Mouse (Mus musculus): ENCODE data around the gene Irs1. TPM values are rescaled to one million over a fixed set of nuclear protein-coding genes. Genes with fewer than 3 reads are reported as not detected.

Gene Irs1
- polyA plus RNA-seq, 1 experiment, result 6.3 TPM

GRCm38 (mm10) chr1:82239409-82240201 lies 51.6 kb downstream of the Irs1 start:
- Histone ChIP-seq H3K4me1 (ENCODE audit: control insufficient read depth, insufficient read depth, low read length) (no peaks in the 10 kb centered on the region), H3K27ac (ENCODE audit: insufficient read depth, low read length) (no peak overlapping the region), H3K4me3 (ENCODE audit: insufficient read depth, low read length) (no peak overlapping the region)
- TF ChIP-seq POLR2A (IDR thresholded peaks at IDR 0.05; ENCODE audit: extremely low read depth, insufficient read depth, low read length) (no peak), CTCF (IDR thresholded peaks at IDR 0.05; ENCODE audit: extremely low read depth, insufficient read depth, low read length) (no peak)

DNA sequence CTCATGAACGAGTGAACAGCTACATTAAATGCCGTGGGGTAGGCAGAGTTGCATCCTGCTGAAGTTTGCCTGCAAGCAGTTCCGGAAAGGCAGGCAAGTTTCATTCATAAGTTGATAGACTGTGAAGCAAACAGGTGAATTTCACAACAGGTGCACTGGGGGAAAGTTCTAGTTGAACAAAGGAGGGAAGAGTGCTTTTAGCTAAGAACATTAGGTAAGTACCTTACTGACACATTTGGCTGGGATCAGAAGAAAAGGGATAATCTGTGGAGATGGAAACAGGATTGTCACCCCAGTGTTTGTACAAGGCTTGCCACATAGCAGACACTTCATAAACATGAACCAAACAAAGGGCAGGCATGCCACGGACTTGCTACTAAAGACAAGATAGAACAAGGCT lies 53.0 kb downstream of the Irs1 start:
- Histone ChIP-seq H3K4me1 (ENCODE audit: control insufficient read depth, insufficient read depth, low read length) (no peaks in the 10 kb centered on the region), H3K4me3 (ENCODE audit: insufficient read depth, low read length) (no peak overlapping the region), H3K27ac (ENCODE audit: insufficient read depth, low read length) (no peak overlapping the region)
- TF ChIP-seq POLR2A (IDR thresholded peaks at IDR 0.05; ENCODE audit: extremely low read depth, insufficient read depth, low read length), result no peak
- no peak for TF ChIP-seq CTCF (IDR thresholded peaks at IDR 0.05; ENCODE audit: extremely low read depth, insufficient read depth, low read length)

DNA sequence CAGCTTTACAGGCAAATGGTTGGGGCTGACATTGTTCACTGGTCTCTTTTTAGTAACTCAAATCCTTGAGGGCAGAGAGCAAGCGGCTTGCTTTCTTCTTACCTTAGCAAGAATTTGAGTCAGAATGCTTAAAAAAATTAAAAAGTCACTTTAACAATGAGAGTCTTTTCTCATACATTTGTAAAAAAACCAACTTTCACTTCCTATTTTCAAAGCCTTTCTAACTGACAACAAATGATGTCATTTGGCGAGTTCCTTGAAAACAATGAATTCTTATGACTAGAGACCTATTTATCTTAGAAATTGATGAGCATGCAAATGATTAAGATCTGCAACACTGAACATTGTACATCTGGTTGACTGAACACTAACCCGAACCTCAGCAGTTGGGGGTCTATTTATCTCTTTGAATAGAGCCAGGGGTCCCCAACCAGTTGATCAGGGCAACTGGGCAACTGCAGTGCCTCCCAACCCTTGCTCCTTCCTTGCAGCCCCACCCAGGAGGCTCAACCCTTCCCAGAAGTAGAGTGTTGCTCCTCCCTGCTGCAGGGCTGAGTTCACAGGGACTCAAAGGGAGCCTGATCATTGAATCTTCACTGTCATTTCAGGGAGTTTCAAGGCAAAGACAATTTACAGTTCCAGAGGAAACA lies 55.6 kb downstream of the Irs1 start:
- no peak for TF ChIP-seq POLR2A (IDR thresholded peaks at IDR 0.05; ENCODE audit: extremely low read depth, insufficient read depth, low read length)
- no peak for TF ChIP-seq CTCF (IDR thresholded peaks at IDR 0.05; ENCODE audit: extremely low read depth, insufficient read depth, low read length)
- no peak overlapping the region for H3K27ac ChIP-seq (ENCODE audit: insufficient read depth, low read length)
- no peaks in the 10 kb centered on the region for H3K4me1 ChIP-seq (ENCODE audit: control insufficient read depth, insufficient read depth, low read length)
- no peak overlapping the region for H3K4me3 ChIP-seq (ENCODE audit: insufficient read depth, low read length)

- H3K27ac ChIP-seq (ENCODE audit: insufficient read depth, low read length), result no peak overlapping the region
- H3K4me3 ChIP-seq (ENCODE audit: insufficient read depth, low read length), result no peak overlapping the region
- no peaks in the 10 kb centered on the region for H3K4me1 ChIP-seq (ENCODE audit: control insufficient read depth, insufficient read depth, low read length)
- TF ChIP-seq CTCF (IDR thresholded peaks at IDR 0.05; ENCODE audit: extremely low read depth, insufficient read depth, low read length), result no peak
- no peak for TF ChIP-seq POLR2A (IDR thresholded peaks at IDR 0.05; ENCODE audit: extremely low read depth, insufficient read depth, low read length)
Measured at GRCm38 (mm10) chr1:82234616-82235015, 56.6 kb downstream of the Irs1 start.

DNA sequence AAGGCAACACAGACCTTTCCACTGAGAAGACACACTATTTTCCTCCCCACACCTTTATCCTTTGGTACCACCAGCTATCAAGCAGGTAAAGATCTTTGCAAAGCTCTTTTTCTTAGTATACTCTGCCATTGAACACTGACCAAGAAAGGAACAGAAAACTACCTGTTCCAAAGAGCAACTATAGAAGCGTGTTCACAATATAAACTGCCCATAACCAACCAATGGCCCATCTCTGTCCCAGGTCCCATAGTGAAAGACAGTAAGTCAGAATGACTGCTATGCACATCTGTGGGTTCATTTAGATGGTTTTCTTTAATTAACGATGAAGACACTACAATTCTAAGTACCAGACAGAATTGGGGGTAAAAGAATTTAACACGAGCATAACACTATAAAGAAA lies 58.4 kb downstream of the Irs1 start, which contains the start of gene Gm9747:
TSS of gene Gm9747 (plus strand) at position 301 of the 400 bp plus-strand sequence.
- no peak for TF ChIP-seq CTCF (IDR thresholded peaks at IDR 0.05; ENCODE audit: extremely low read depth, insufficient read depth, low read length)
- no peak for TF ChIP-seq POLR2A (IDR thresholded peaks at IDR 0.05; ENCODE audit: extremely low read depth, insufficient read depth, low read length)
- Histone ChIP-seq H3K4me1 (ENCODE audit: control insufficient read depth, insufficient read depth, low read length) (no peaks in the 10 kb centered on the region), H3K27ac (ENCODE audit: insufficient read depth, low read length) (no peak within 1 kb of the TSS), H3K4me3 (ENCODE audit: insufficient read depth, low read length) (no peak within 1 kb of the TSS)

DNA sequence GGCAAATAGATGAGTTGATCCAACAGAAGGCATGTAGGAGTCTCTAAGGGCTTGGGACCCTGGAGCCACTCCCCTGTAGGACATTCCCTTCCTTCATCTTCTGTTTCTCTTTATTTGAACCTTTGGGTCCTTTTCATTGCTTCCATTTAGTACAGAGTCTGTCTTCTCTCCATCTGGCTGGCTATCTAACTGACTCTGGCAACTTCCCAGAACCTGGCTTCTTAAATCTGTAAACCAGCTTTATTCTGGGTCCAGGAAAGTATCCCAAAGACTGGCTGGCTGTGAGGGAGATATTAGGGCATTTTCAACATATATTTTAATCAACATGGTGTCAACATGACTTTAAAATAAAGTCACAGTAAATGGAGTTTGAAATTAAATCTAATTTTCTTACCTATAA lies 62.4 kb downstream of the Irs1 start:
- TF ChIP-seq POLR2A (IDR thresholded peaks at IDR 0.05; ENCODE audit: extremely low read depth, insufficient read depth, low read length) (no peak), CTCF (IDR thresholded peaks at IDR 0.05; ENCODE audit: extremely low read depth, insufficient read depth, low read length) (no peak)

DNA sequence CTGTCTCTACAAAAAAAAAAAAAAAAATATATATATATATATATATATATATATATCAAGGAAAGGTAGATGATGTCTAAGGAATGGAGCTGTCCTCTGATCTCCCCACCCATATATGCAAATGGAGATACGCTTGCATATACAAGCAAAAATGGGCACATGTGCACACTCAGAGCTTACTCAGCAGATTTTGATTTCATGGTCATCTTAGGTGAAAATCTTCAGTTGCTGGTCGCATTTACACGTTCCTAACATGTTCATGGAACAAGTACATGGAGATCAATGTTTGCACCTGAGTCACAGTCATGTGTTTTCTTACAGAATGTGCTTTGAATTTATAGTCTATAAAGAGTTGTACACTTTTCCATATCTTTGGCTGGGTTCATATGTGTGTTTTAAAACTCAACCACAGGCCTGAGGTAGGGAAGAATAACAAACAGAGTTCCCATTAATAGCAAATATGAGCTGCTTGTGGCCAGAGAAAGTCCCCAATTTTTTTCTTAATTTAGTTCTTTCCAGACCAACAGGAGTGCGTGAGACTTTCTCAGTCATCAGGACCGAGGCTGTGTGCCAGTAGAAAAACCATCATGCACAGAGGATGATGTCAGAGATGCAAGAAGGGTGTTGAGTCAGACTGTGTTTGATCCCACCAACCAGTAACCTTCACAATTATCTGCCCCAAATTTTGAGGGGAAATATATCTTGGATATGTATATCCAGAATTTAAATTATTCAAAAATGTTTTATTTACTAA lies 68.0 kb downstream of the Irs1 start:
- TF ChIP-seq CTCF (IDR thresholded peaks at IDR 0.05; ENCODE audit: extremely low read depth, insufficient read depth, low read length) (no peak), POLR2A (IDR thresholded peaks at IDR 0.05; ENCODE audit: extremely low read depth, insufficient read depth, low read length) (no peak)
- Histone ChIP-seq H3K27ac (ENCODE audit: insufficient read depth, low read length) (no peak overlapping the region), H3K4me3 (ENCODE audit: insufficient read depth, low read length) (no peak overlapping the region), H3K4me1 (ENCODE audit: control insufficient read depth, insufficient read depth, low read length) (no peaks in the 10 kb centered on the region)

More for the DNA sequence above, 62.4 kb downstream of the Irs1 start:
- H3K27ac ChIP-seq (ENCODE audit: insufficient read depth, low read length), result no peak overlapping the region
- no peaks in the 10 kb centered on the region for H3K4me1 ChIP-seq (ENCODE audit: control insufficient read depth, insufficient read depth, low read length)
- H3K4me3 ChIP-seq (ENCODE audit: insufficient read depth, low read length), result no peak overlapping the region

DNA sequence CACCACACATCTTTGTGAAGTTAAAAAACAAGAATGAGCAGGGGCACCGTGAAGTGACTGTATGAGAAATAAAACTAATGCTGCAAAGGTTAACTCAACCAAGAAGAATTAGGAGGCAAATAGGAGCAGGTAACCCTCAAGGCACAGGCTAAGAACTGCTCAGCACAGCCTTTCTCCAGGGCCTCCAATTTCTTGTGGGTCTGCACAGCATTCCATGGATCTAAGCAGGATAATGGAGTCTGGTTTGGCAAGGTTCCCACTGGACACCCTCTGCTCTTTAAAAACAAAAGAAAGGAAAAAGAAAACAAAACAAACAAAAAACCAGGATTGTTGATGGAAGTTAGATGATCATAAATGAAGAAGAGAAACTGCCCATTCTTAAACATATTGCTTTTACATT lies 69.8 kb downstream of the Irs1 start:
- Histone ChIP-seq H3K27ac (ENCODE audit: insufficient read depth, low read length) (no peak overlapping the region), H3K4me3 (ENCODE audit: insufficient read depth, low read length) (no peak overlapping the region), H3K4me1 (ENCODE audit: control insufficient read depth, insufficient read depth, low read length) (no peaks in the 10 kb centered on the region)
- TF ChIP-seq CTCF (IDR thresholded peaks at IDR 0.05; ENCODE audit: extremely low read depth, insufficient read depth, low read length), result no peak

- TF ChIP-seq CTCF (IDR thresholded peaks at IDR 0.05; ENCODE audit: extremely low read depth, insufficient read depth, low read length) (no peak), POLR2A (IDR thresholded peaks at IDR 0.05; ENCODE audit: extremely low read depth, insufficient read depth, low read length) (no peak)
- H3K4me3 ChIP-seq (ENCODE audit: insufficient read depth, low read length), result no peak overlapping the region
Measured at GRCm38 (mm10) chr1:82220673-82221396, 70.4 kb downstream of the Irs1 start.

More at GRCm38 (mm10) chr1:82220673-82221396, 70.4 kb downstream of the Irs1 start:
- Histone ChIP-seq H3K4me1 (ENCODE audit: control insufficient read depth, insufficient read depth, low read length) (no peaks in the 10 kb centered on the region), H3K27ac (ENCODE audit: insufficient read depth, low read length) (no peak overlapping the region)
